Mouse (Mus musculus) liver, postnatal 0 days (tissue): ENCODE results near the gene Itga2.

Source experiments
- CTCF ChIP-seq: sonication (generic); IDR thresholded peaks from 2 replicates; pipeline ENCODE4 v1.5.1; 2016; ENCODE audit warnings: antibody characterized with exemption, low read depth
- EP300 ChIP-seq: IDR thresholded peaks from 2 replicates; pipeline ENCODE4 v1.6.1; 2016; ENCODE audit warnings: antibody characterized with exemption, low read depth, mild to moderate bottlenecking

GRCm38 (mm10) chr13:114891655-114892054 lies 40.2 kb downstream of the Itga2 start:
- TF ChIP-seq CTCF = no peak
- TF ChIP-seq EP300 = no peak
